Mouse (Mus musculus): ENCODE results near the gene Cel.

Gene Cel

GRCm38 (mm10) chr2:28538817-28539128, 24.4 kb downstream of the Cel start:
- no peak for DNase-seq (ENCODE audit: extremely low read depth, insufficient read length, low spot score)

- peak; percentile 69 for DNase-seq (ENCODE audit: extremely low read depth, insufficient read length, low spot score)
Measured at GRCm38 (mm10) chr2:28537995-28538816, 25.0 kb downstream of the Cel start.

- DNase-seq (ENCODE audit: extremely low read depth, insufficient read length, low spot score) = no peak
Measured at GRCm38 (mm10) chr2:28537634-28537920, 25.6 kb downstream of the Cel start.

GRCm38 (mm10) chr2:28536766-28537633, 26.2 kb downstream of the Cel start:
- DNase-seq (ENCODE audit: extremely low read depth, insufficient read length, low spot score) = no peak

GRCm38 (mm10) chr2:28536166-28536565, 27.0 kb downstream of the Cel start:
- DNase-seq (ENCODE audit: extremely low read depth, insufficient read length, low spot score) = no peak

- no peak for DNase-seq (ENCODE audit: extremely low read depth, insufficient read length, low spot score)
Measured at GRCm38 (mm10) chr2:28535650-28536049, 27.6 kb downstream of the Cel start.

GRCm38 (mm10) chr2:28535263-28535540, 28.0 kb downstream of the Cel start:
- DNase-seq (ENCODE audit: extremely low read depth, insufficient read length, low spot score) = no peak

GRCm38 (mm10) chr2:28534436-28535262, 28.6 kb downstream of the Cel start:
- DNase-seq (ENCODE audit: extremely low read depth, insufficient read length, low spot score) = no peak

GRCm38 (mm10) chr2:28533901-28534435, 29.2 kb downstream of the Cel start:
- no peak for DNase-seq (ENCODE audit: extremely low read depth, insufficient read length, low spot score)

GRCm38 (mm10) chr2:28532938-28533771, 30.0 kb downstream of the Cel start:
- DNase-seq (ENCODE audit: extremely low read depth, insufficient read length, low spot score) = peak; percentile 87

- DNase-seq (ENCODE audit: extremely low read depth, insufficient read length, low spot score) = no peak
Measured at GRCm38 (mm10) chr2:28530311-28530710, 32.9 kb downstream of the Cel start.

- no peak for DNase-seq (ENCODE audit: extremely low read depth, insufficient read length, low spot score)
Measured at GRCm38 (mm10) chr2:28529856-28530255, 33.3 kb downstream of the Cel start.

- no peak for DNase-seq (ENCODE audit: extremely low read depth, insufficient read length, low spot score)
Measured at GRCm38 (mm10) chr2:28528354-28528730, 34.9 kb downstream of the Cel start.

GRCm38 (mm10) chr2:28527436-28528353, 35.5 kb downstream of the Cel start:
- DNase-seq (ENCODE audit: extremely low read depth, insufficient read length, low spot score) = no peak

- peak; percentile 73 for DNase-seq (ENCODE audit: extremely low read depth, insufficient read length, low spot score)
Measured at GRCm38 (mm10) chr2:28525943-28526876, 37.0 kb downstream of the Cel start.

- peak; percentile 87 for DNase-seq (ENCODE audit: extremely low read depth, insufficient read length, low spot score)
Measured at GRCm38 (mm10) chr2:28525219-28525942, 37.8 kb downstream of the Cel start.

- peak; percentile 54 for DNase-seq (ENCODE audit: extremely low read depth, insufficient read length, low spot score)
Measured at GRCm38 (mm10) chr2:28524406-28524805, 38.8 kb downstream of the Cel start.

Data from 3134 (cell line).